Mouse (Mus musculus) lung, postnatal 0 days (tissue): Measurements from ENCODE around the gene Ccdc27.

ENCODE experiments used
- CTCF ChIP-seq: IDR thresholded peaks from 2 replicates; pipeline ENCODE4 v1.5.1; 2016; ENCODE audit warnings: antibody characterized with exemption, mild to moderate bottlenecking
- EP300 ChIP-seq: IDR thresholded peaks from 2 replicates; pipeline ENCODE4 v1.6.1; 2016; ENCODE audit warnings: antibody characterized with exemption, mild to moderate bottlenecking, control low read depth

- TF ChIP-seq CTCF (no peak), EP300 (no peak)
Measured at GRCm38 (mm10) chr4:154026441-154026761, 16.1 kb downstream of the Ccdc27 start.
